Mouse (Mus musculus): Measurements from ENCODE around the gene Frrs1. TPM values are rescaled to one million over a fixed set of nuclear protein-coding genes. Genes with fewer than 3 reads are reported as not detected.

Frrs1 gene
- polyA plus RNA-seq, 1 experiment from 2014 or later: 12.6 TPM

- Histone ChIP-seq H3K4me2 (no peak overlapping the region), H3K9me3 (no peaks in the 10 kb centered on the region), H3K36me3 (no peaks in the 10 kb centered on the region), H3K9ac (no peak overlapping the region), H3K27ac (no peak overlapping the region), H3K4me1 (peaks cover 4% of the 10 kb centered on the region), H3K4me3 (no peak overlapping the region), H3K27me3 (no peaks in the 10 kb centered on the region)
- no peak for ATAC-seq (ENCODE audit: insufficient number of reproducible peaks, low FRiP score, low TSS enrichment, low read depth)
- 73% methylated on average over 6 of the region's 6 CpGs for WGBS
Observed at GRCm38 (mm10) chr3:116857611-116858010, 1.7 kb upstream of the Frrs1 start.

GRCm38 (mm10) chr3:116859752-116860151 lies 488 bp downstream of the Frrs1 start:
- no peak overlapping the region for H3K4me3 ChIP-seq
- H3K27ac ChIP-seq: no peak overlapping the region
- peaks cover 7% of the 10 kb centered on the region for H3K4me1 ChIP-seq
- no peaks in the 10 kb centered on the region for H3K9me3 ChIP-seq
- no peak overlapping the region for H3K9ac ChIP-seq
- H3K27me3 ChIP-seq: no peaks in the 10 kb centered on the region
- no peaks in the 10 kb centered on the region for H3K36me3 ChIP-seq
- WGBS: 79% methylated on average over 5 of the region's 5 CpGs
- ATAC-seq (ENCODE audit: insufficient number of reproducible peaks, low FRiP score, low TSS enrichment, low read depth): no peak
- no peak overlapping the region for H3K4me2 ChIP-seq

GRCm38 (mm10) chr3:116860333-116861222 lies 1.3 kb downstream of the Frrs1 start:
- Histone ChIP-seq H3K27ac (no peak overlapping the region), H3K4me2 (peak overlapping the region; percentile 83), H3K36me3 (no peaks in the 10 kb centered on the region), H3K9me3 (no peaks in the 10 kb centered on the region), H3K9ac (no peak overlapping the region), H3K4me1 (peaks cover 7% of the 10 kb centered on the region), H3K27me3 (no peaks in the 10 kb centered on the region), H3K4me3 (peak overlapping the region; percentile 58)
- WGBS: 56% methylated on average over 19 of the region's 19 CpGs
- no peak for ATAC-seq (ENCODE audit: insufficient number of reproducible peaks, low FRiP score, low TSS enrichment, low read depth)

- Histone ChIP-seq H3K36me3 (no peaks in the 10 kb centered on the region), H3K9me3 (no peaks in the 10 kb centered on the region), H3K9ac (peak overlapping the region; percentile 48), H3K4me2 (peak overlapping the region; percentile 83), H3K4me1 (peaks cover 7% of the 10 kb centered on the region), H3K27ac (0 out of 2 replicates have a peak overlapping the region, but pooled peaks have one; percentile 47), H3K27me3 (no peaks in the 10 kb centered on the region), H3K4me3 (peak overlapping the region; percentile 58)
- 10% methylated on average over 4 of the region's 4 CpGs for WGBS
- no peak for ATAC-seq (ENCODE audit: insufficient number of reproducible peaks, low FRiP score, low TSS enrichment, low read depth)
Observed at GRCm38 (mm10) chr3:116861223-116861539, 1.9 kb downstream of the Frrs1 start.

DNA sequence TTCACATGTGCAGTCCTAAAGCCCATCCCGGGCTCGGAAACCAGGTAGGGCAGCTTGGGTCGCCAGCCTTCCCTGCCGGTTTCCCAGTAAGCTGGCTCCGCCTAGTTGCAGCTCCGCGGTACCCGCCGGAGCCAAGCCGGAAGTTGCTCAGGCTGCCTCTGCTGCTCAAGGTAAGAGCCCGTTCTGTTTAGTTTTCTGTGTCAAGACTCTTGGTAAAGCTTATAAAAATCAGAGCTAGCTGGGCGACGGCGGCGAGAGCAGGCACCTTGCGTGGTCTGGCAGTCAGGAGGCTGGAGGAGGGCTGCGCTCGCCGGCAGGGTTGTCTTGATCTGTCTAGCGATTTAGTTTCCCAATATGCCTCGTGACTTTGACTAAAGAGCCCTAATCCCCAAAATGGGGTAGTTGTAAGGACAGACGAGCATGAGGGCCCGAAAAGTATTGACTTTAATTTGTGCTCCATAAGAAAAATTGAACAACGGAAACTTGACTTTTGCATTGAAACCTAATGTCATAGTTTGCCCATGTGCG lies 2.3 kb downstream of the Frrs1 start:
- no peak for ATAC-seq (ENCODE audit: insufficient number of reproducible peaks, low FRiP score, low TSS enrichment, low read depth)
- peak overlapping the region; percentile 47; the same call in 1 of the 2 replicates for H3K27ac ChIP-seq
- H3K4me1 ChIP-seq: peaks cover 7% of the 10 kb centered on the region
- peak overlapping the region; percentile 58 for H3K4me3 ChIP-seq
- no peaks in the 10 kb centered on the region for H3K9me3 ChIP-seq
- WGBS: 2% methylated on average over 25 of the region's 25 CpGs
- no peaks in the 10 kb centered on the region for H3K36me3 ChIP-seq
- H3K9ac ChIP-seq: peak overlapping the region; percentile 48
- H3K27me3 ChIP-seq: no peaks in the 10 kb centered on the region
- H3K4me2 ChIP-seq: peak overlapping the region; percentile 83

DNA sequence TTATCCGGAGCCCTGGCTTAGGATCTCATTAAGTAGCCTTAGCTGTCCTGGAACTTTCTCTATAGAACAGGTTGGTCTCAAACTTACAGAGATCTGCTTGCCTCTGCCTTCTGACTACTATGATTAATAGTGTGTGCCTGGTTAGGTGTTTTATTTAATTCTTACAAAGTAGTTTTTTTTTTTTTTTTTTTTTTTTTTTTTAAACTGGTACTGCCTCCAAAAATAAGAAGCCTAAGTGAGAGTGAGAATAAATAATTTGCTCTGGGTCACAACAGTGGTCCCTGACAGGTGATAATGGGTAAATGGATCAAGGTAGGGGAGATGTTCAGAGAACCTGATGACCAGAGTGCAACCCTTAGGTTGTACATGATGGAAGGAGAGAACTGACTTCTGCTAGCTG lies 3.4 kb downstream of the Frrs1 start:
- 59% methylated on average over 1 of the region's 1 CpGs for WGBS
- H3K4me1 ChIP-seq: peaks cover 7% of the 10 kb centered on the region
- no peaks in the 10 kb centered on the region for H3K36me3 ChIP-seq
- no peak for ATAC-seq (ENCODE audit: insufficient number of reproducible peaks, low FRiP score, low TSS enrichment, low read depth)
- no peak overlapping the region for H3K9ac ChIP-seq
- no peak overlapping the region for H3K27ac ChIP-seq
- no peak overlapping the region for H3K4me3 ChIP-seq
- no peaks in the 10 kb centered on the region for H3K27me3 ChIP-seq
- no peaks in the 10 kb centered on the region for H3K9me3 ChIP-seq
- no peak overlapping the region for H3K4me2 ChIP-seq

- Histone ChIP-seq H3K27ac (no peak overlapping the region), H3K9ac (no peak overlapping the region), H3K9me3 (no peaks in the 10 kb centered on the region), H3K27me3 (no peaks in the 10 kb centered on the region), H3K36me3 (no peaks in the 10 kb centered on the region), H3K4me3 (no peak overlapping the region), H3K4me2 (no peak overlapping the region), H3K4me1 (peaks cover 7% of the 10 kb centered on the region)
- no peak for ATAC-seq (ENCODE audit: insufficient number of reproducible peaks, low FRiP score, low TSS enrichment, low read depth)
- WGBS: 49% methylated on average over 5 of the region's 5 CpGs
Observed at GRCm38 (mm10) chr3:116864421-116864820, 5.2 kb downstream of the Frrs1 start.

DNA sequence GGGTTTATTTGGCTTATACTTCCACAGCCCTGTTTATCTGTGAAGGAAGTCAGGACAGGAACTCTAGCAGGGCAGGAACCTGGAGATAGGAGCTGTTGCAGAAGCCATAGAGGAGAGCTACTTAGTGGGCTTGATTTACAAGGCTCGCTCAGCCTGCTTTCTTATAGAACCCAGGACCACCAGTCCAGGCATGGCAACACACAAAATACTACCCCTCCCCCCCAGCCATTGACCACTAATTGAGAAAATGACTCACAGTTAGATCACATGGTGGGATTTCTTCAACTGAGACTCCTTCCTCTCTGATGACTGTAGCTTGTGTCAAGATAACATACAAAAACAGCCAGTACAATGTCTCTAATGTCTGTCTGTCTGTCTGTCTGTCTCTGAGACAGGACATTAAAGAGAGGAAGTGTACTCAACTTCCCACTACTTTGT lies 6.0 kb downstream of the Frrs1 start:
- Histone ChIP-seq H3K4me2 (no peak overlapping the region), H3K27me3 (no peaks in the 10 kb centered on the region), H3K4me3 (no peak overlapping the region), H3K9me3 (no peaks in the 10 kb centered on the region), H3K4me1 (peaks cover 7% of the 10 kb centered on the region), H3K36me3 (no peaks in the 10 kb centered on the region), H3K9ac (no peak overlapping the region), H3K27ac (no peak overlapping the region)
- ATAC-seq (ENCODE audit: insufficient number of reproducible peaks, low FRiP score, low TSS enrichment, low read depth): no peak
- 43% methylated on average over 1 of the region's 1 CpGs for WGBS

DNA sequence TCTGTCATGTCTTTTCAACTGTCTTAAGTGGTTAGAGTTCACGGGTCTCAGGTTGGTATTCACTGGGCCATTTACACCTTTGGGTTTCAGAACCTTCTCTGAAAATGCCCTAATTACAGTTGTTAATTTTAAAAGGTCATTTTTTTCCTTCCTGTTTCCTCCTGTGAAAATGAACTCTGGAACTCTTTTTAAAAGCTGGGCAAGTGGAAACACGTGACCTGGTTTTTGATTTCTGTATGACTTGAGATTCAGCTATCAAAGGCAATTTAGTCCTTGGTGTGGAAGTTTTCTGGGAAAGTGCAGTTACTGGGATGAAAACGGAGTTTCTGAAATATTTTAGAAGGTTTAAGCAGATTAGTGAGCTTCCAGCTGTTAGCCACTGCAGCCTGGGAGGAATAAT lies 11.1 kb downstream of the Frrs1 start:
- Histone ChIP-seq H3K4me2 (no peak overlapping the region), H3K9me3 (no peaks in the 10 kb centered on the region), H3K4me3 (no peak overlapping the region), H3K4me1 (no peaks in the 10 kb centered on the region), H3K27me3 (no peaks in the 10 kb centered on the region), H3K27ac (no peak overlapping the region), H3K9ac (no peak overlapping the region), H3K36me3 (no peaks in the 10 kb centered on the region)
- 15% methylated on average over 3 of the region's 3 CpGs for WGBS
- ATAC-seq (ENCODE audit: insufficient number of reproducible peaks, low FRiP score, low TSS enrichment, low read depth): no peak

GRCm38 (mm10) chr3:116882221-116882960 lies 23.1 kb downstream of the Frrs1 start:
- 86% methylated on average over 14 of the region's 14 CpGs for WGBS
- ATAC-seq (ENCODE audit: insufficient number of reproducible peaks, low FRiP score, low TSS enrichment, low read depth): no peak
- no peak overlapping the region for H3K27ac ChIP-seq
- H3K36me3 ChIP-seq: 0 out of 2 replicates have a peak, but pooled peaks cover 3% of the 10 kb centered on the region
- no peak overlapping the region for H3K9ac ChIP-seq
- no peaks in the 10 kb centered on the region for H3K27me3 ChIP-seq
- H3K4me1 ChIP-seq: no peaks in the 10 kb centered on the region
- H3K4me3 ChIP-seq: no peak overlapping the region
- no peak overlapping the region for H3K4me2 ChIP-seq
- no peaks in the 10 kb centered on the region for H3K9me3 ChIP-seq

DNA sequence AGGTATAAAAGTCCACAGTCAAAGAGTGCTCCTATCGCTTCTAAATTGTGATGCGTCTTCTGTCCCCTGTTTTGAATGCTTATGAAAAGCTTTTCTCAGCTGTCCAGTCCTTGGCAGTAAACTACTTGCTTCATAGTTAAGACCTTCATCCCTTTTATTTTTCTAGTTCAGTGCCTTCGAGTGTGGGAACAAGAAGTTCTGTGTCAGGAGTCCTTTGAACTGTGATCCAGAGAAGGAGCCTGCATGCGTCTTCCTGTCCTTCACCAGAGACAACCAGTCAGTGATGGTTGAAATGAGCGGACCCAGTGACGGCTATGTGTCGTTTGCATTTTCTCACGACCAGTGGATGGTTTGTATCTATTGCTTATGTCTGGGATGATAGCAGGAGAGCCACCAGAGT lies 25.7 kb downstream of the Frrs1 start:
- Histone ChIP-seq H3K27ac (no peak overlapping the region), H3K4me2 (no peak overlapping the region), H3K4me1 (no peaks in the 10 kb centered on the region), H3K9me3 (no peaks in the 10 kb centered on the region), H3K4me3 (no peak overlapping the region), H3K9ac (no peak overlapping the region), H3K36me3 (0 out of 2 replicates have a peak, but pooled peaks cover 3% of the 10 kb centered on the region), H3K27me3 (no peaks in the 10 kb centered on the region)
- ATAC-seq (ENCODE audit: insufficient number of reproducible peaks, low FRiP score, low TSS enrichment, low read depth): no peak
- WGBS: 92% methylated on average over 8 of the region's 8 CpGs

DNA sequence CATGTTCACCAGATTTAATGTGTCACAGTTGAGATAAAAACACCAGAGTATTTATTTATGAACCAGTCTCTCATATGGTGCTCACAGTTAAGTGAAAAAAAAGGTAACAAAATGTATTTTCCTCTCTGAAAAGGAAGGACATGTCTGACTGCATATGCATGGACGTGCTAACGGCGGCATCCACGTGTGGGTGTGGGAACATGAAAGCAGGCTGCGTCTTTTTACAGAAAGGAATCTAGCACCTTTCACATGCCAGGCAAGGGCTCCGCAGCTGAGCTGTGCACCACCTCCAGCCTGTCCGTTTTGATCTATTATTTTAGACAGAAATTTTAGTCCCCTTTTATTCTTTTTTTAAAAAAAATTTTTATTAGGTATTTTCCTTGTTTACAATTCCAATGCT lies 30.1 kb downstream of the Frrs1 start:
- Histone ChIP-seq H3K27me3 (no peaks in the 10 kb centered on the region), H3K4me2 (no peak overlapping the region), H3K9me3 (no peaks in the 10 kb centered on the region), H3K4me1 (no peaks in the 10 kb centered on the region), H3K9ac (no peak overlapping the region), H3K36me3 (0 out of 2 replicates have a peak, but pooled peaks cover 3% of the 10 kb centered on the region), H3K4me3 (no peak overlapping the region), H3K27ac (no peak overlapping the region)
- 79% methylated on average over 7 of the region's 7 CpGs for WGBS
- ATAC-seq (ENCODE audit: insufficient number of reproducible peaks, low FRiP score, low TSS enrichment, low read depth): no peak
